Mouse (Mus musculus): ENCODE data around the gene Ccrl2.

- TF ChIP-seq CTCF (conservative IDR thresholded peaks at IDR 0.05 in 1 of 2, IDR thresholded peaks at IDR 0.05 in 1 of 2; ENCODE audit: low read depth in 2 of 2, low read length in 2 of 2) (no peak), RCOR1 (conservative IDR thresholded peaks at IDR 0.05; ENCODE audit: low read depth, low read length) (no peak), POLR2A (IDR thresholded peaks at IDR 0.05; ENCODE audit: low read depth, low read length) (no peak), POLR2AphosphoS2 (IDR thresholded peaks at IDR 0.05; ENCODE audit: low read depth, low read length) (no peak), EP300 (IDR thresholded peaks at IDR 0.05; ENCODE audit: low read length) (no peak), USF1 (IDR thresholded peaks at IDR 0.05; ENCODE audit: low read depth, low read length) (no peak), MAFK (IDR thresholded peaks at IDR 0.05; ENCODE audit: insufficient replicate concordance, low read length) (no peak), ZNF384 (IDR thresholded peaks at IDR 0.05; ENCODE audit: low read depth, low read length) (no peak)
These were observed 40.2 kb upstream of the Ccrl2 start for GRCm38 (mm10) chr9:111097543-111097942.
